Mouse (Mus musculus) megakaryocyte, adult 5-6 weeks (primary cell): Measurements from ENCODE around the gene Trmt1. TPM values are rescaled to one million over a fixed set of nuclear protein-coding genes. Genes with fewer than 3 reads are reported as not detected.

Experiments
- ATAC-seq: 2 replicates; pipeline ENCODE4 v1.8.0; 2016; ENCODE audit warnings: mild to moderate bottlenecking, inconsistent platforms; ENCODE audit not compliant: poor library complexity, severe bottlenecking
- total RNA-seq, 2 experiments: library from RNA; stranded (forward) in 1 of 2; stranded (reverse) in 1 of 2; fragments of 153-499, 151-499 nt in 1 of 2; fragments of 221-1000, 200-1000 nt in 1 of 2; gene quantifications; 2 replicates each; pipeline versions ENCODE4 v1.2.3 to v1.2.4; 2015 to 2017

Gene Trmt1
- total RNA-seq, 2 experiments from 2014 or later = 29.5 to 37.6 TPM

DNA sequence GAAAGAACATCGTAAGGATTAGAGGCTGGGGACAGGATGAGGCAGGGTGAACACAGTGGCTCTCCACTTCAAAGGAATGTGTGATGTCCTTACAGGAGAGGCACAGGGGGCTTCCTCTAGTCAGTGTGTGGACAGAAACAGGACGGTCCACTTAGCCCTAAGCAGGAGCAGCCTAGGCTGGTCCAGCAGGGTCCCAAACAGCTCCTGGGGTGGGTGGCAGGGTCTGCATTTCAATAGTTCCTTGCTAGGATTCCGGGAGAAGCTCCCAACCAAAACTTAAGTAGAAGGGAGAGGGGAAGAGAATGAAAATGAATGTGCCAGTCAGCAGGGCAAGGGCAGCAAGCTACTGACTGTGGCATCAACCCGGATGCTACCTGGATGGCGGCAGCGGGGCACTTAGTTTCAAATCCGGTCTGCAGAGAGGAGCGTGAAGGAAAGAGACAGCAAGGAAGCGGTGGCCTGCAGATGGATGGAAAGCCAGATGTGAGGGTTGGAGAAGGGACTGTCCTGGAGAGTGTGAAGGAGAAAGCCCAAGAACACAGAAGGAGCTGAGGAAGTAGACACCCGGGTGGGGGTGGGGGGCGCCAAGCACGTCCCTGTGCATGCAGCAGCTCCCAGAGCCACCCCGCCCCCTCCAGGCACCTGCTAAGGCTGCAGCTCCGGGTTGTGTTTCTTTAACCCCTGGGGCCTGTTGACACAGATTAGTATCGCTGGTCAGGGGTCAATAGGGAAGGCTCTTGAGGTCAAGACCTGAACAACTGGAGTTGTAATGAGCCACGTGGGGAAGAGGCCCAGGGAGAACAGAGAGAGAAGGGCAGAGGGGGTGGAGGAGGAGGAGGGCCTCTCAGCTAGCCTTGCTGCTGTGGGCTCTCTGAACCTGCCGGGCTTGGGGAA, 59.2 kb downstream of the Trmt1 start:
- ATAC-seq = no peak; the same call in 1 of the 2 replicates

Other genes starting within 250 kb of the Trmt1 start
- gene Ier2, start 23.5 kb upstream of the Trmt1 start, total RNA-seq (2015) = 86.1 and 87.5 TPM in 2 replicates
- gene Ier2, start 23.5 kb upstream of the Trmt1 start, total RNA-seq (2017) = 62.7 and 65.3 TPM in 2 replicates
- gene Nacc1, start 1.6 kb downstream of the Trmt1 start, total RNA-seq (2015) = 42.8 and 43.0 TPM in 2 replicates
- gene Nacc1, start 1.6 kb downstream of the Trmt1 start, total RNA-seq (2017) = 31.8 and 36.8 TPM in 2 replicates
- gene Lyl1, start 15.2 kb downstream of the Trmt1 start, total RNA-seq (2015) = 69.0 and 69.9 TPM in 2 replicates
- gene Lyl1, start 15.2 kb downstream of the Trmt1 start, total RNA-seq (2017) = 60.3 and 62.0 TPM in 2 replicates
- 40.4 and 45.2 TPM in 2 replicates for gene G430095P16Rik, start 36.7 kb downstream of the Trmt1 start, total RNA-seq (2015)
- 20.6 and 25.5 TPM in 2 replicates for gene G430095P16Rik, start 36.7 kb downstream of the Trmt1 start, total RNA-seq (2017)
- 23.8 and 26.9 TPM in 2 replicates for gene Nfix, start 114.0 kb downstream of the Trmt1 start, total RNA-seq (2015)
- 7.7 and 17.0 TPM in 2 replicates for gene Nfix, start 114.0 kb downstream of the Trmt1 start, total RNA-seq (2017)
- 1.4 and 2.6 TPM in 2 replicates for gene Dand5, start 136.5 kb downstream of the Trmt1 start, total RNA-seq (2015)
- gene Dand5, start 136.5 kb downstream of the Trmt1 start, total RNA-seq (2017) = 0.28 and 4.4 TPM in 2 replicates
- gene Gadd45gip1, start 145.2 kb downstream of the Trmt1 start, total RNA-seq (2015) = 6.3 and 6.6 TPM in 2 replicates
- gene Gadd45gip1, start 145.2 kb downstream of the Trmt1 start, total RNA-seq (2017) = 13.9 and 20.5 TPM in 2 replicates
- gene Rad23a, start 154.4 kb downstream of the Trmt1 start, total RNA-seq (2015) = 35.6 and 36.9 TPM in 2 replicates
- gene Rad23a, start 154.4 kb downstream of the Trmt1 start, total RNA-seq (2017) = 27.6 and 29.5 TPM in 2 replicates
- gene Calr, start 160.6 kb downstream of the Trmt1 start, total RNA-seq (2015) = 163 and 187 TPM in 2 replicates
- gene Calr, start 160.6 kb downstream of the Trmt1 start, total RNA-seq (2017) = 821 and 830 TPM in 2 replicates
- 11.6 and 17.3 TPM in 2 replicates for gene Farsa, start 170.7 kb downstream of the Trmt1 start, total RNA-seq (2015)
- gene Farsa, start 170.7 kb downstream of the Trmt1 start, total RNA-seq (2017) = 49.7 and 53.4 TPM in 2 replicates
- gene Syce2, start 185.8 kb downstream of the Trmt1 start, total RNA-seq (2015) = 67.7 and 97.1 TPM in 2 replicates
- gene Syce2, start 185.8 kb downstream of the Trmt1 start, total RNA-seq (2017) = 46.2 and 47.5 TPM in 2 replicates
- 7.4 and 8.8 TPM in 2 replicates for gene Gcdh, start 207.6 kb downstream of the Trmt1 start, total RNA-seq (2015)
- gene Gcdh, start 207.6 kb downstream of the Trmt1 start, total RNA-seq (2017) = 9.7 and 11.9 TPM in 2 replicates
- 2.0 and 5.2 TPM in 2 replicates for gene Klf1, start 215.6 kb downstream of the Trmt1 start, total RNA-seq (2015)
- 1.8 and 8.7 TPM in 2 replicates for gene Klf1, start 215.6 kb downstream of the Trmt1 start, total RNA-seq (2017)
- gene Dnase2a, start 222.3 kb downstream of the Trmt1 start, total RNA-seq (2015) = 15.2 and 30.1 TPM in 2 replicates
- gene Dnase2a, start 222.3 kb downstream of the Trmt1 start, total RNA-seq (2017) = 27.4 and 39.0 TPM in 2 replicates